Mouse (Mus musculus) hindbrain, embryonic 16.5 days (tissue): Measurements from ENCODE around the gene Rsad1. TPM values are rescaled to one million over a fixed set of nuclear protein-coding genes. Genes with fewer than 3 reads are reported as not detected.

Experiments used
- polyA plus RNA-seq: library from polyadenylated mRNA; unstranded; fragments of >200 nt; fragmentation: Nextera tagmentation; extraction: Ambion mirVana; gene quantifications from 2 replicates; pipeline ENCODE4 v1.2.1, GENCODE M21; 2015

The Rsad1 gene
- polyA plus RNA-seq, 1 experiment from 2014 or later = 11.7 TPM

Other genes starting within 250 kb of the Rsad1 start
- gene Luc7l3, start 227.3 kb downstream of the Rsad1 start, polyA plus RNA-seq = 110 and 113 TPM in 2 replicates
- gene Ankrd40, start 221.3 kb downstream of the Rsad1 start, polyA plus RNA-seq = 9.2 and 9.4 TPM in 2 replicates
- 0.91 and 1.3 TPM in 2 replicates for gene Abcc3, start 156.3 kb downstream of the Rsad1 start, polyA plus RNA-seq
- 15.1 and 20.5 TPM in 2 replicates for gene Cacna1g, start 75.1 kb downstream of the Rsad1 start, polyA plus RNA-seq
- gene Spata20, start 63.1 kb downstream of the Rsad1 start, polyA plus RNA-seq = 0.64 and 0.81 TPM in 2 replicates
- gene Epn3, start 49.3 kb downstream of the Rsad1 start, polyA plus RNA-seq = 2.8 and 3.0 TPM in 2 replicates
- 3.7 and 5.5 TPM in 2 replicates for gene Mycbpap, start 27.5 kb downstream of the Rsad1 start, polyA plus RNA-seq
- 0.39 and 0.72 TPM in 2 replicates for gene Chad, start 15.8 kb upstream of the Rsad1 start, polyA plus RNA-seq
- 1.8 and 2.3 TPM in 2 replicates for gene Acsf2, start 52.6 kb upstream of the Rsad1 start, polyA plus RNA-seq
- 153 and 171 TPM in 2 replicates for gene Lrrc59, start 80.5 kb upstream of the Rsad1 start, polyA plus RNA-seq
- gene Mrpl27, start 104.5 kb upstream of the Rsad1 start, polyA plus RNA-seq = 141 and 157 TPM in 2 replicates
- 3.5 and 4.4 TPM in 2 replicates for gene Eme1, start 104.7 kb upstream of the Rsad1 start, polyA plus RNA-seq
- 13.0 and 14.4 TPM in 2 replicates for gene Xylt2, start 128.3 kb upstream of the Rsad1 start, polyA plus RNA-seq
- gene Gm11541, start 155.2 kb upstream of the Rsad1 start, polyA plus RNA-seq = 0.27 and 0.35 TPM in 2 replicates
- gene Cdc34b, start 192.5 kb upstream of the Rsad1 start, polyA plus RNA-seq = 0.26 TPM in 1 of 2 replicates, not detected in the other
- gene Tmem92, start 233.4 kb upstream of the Rsad1 start, polyA plus RNA-seq = not detected in 2 replicates